Mouse (Mus musculus) heart, embryonic 14.5 days (tissue): ENCODE measurements around the gene Wfdc3. TPM values are rescaled to one million over a fixed set of nuclear protein-coding genes. Genes with fewer than 3 reads are reported as not detected.

ENCODE experiments used
- ATAC-seq: fragments of 200-750 bp; cut with Nextera tagmentation; 2 replicates; pipeline ENCODE4 v1.8.0; 2017; ENCODE audit warnings: low read depth, moderate TSS enrichment; ENCODE audit not compliant: insufficient number of reproducible peaks, insufficient read depth, low FRiP score
- H3K27ac ChIP-seq, 2 experiments: fragments of 200-500 bp in 1 of 2; fragments of 300-500 bp in 1 of 2; sonication (generic) in 1 of 2; replicated peaks in 1 of 2; 2 replicates each; pipeline ENCODE4 v1.5.1; 2012 to 2014; ENCODE audit warnings: low read depth in 2 of 2, low read length in 2 of 2, control low read depth in 1 of 2, mild to moderate bottlenecking in 1 of 2, mixed read lengths in 1 of 2; ENCODE audit not compliant: control insufficient read depth in 1 of 2, insufficient read depth in 1 of 2
- H3K27me3 ChIP-seq: fragments of 300-500 bp; sonication (generic); 2 replicates; pipeline ENCODE4 v1.6.1; 2014; ENCODE audit warnings: mild to moderate bottlenecking, low read length, control low read depth; ENCODE audit not compliant: control insufficient read depth, insufficient read depth
- H3K36me3 ChIP-seq: fragments of 300-500 bp; sonication (generic); 2 replicates; pipeline ENCODE4 v1.6.1; 2014; ENCODE audit warnings: mild to moderate bottlenecking, control low read depth, low read length, mixed read lengths; ENCODE audit not compliant: control insufficient read depth, insufficient read depth
- H3K4me1 ChIP-seq, 2 experiments: fragments of 200-500 bp in 1 of 2; fragments of 300-500 bp in 1 of 2; sonication (generic) in 1 of 2; 2 replicates each; pipeline ENCODE4 v1.6.1; 2012 to 2014; ENCODE audit warnings: low read length in 2 of 2, control low read depth in 1 of 2, mixed read lengths in 1 of 2; ENCODE audit not compliant: control insufficient read depth in 2 of 2, insufficient read depth in 2 of 2
- H3K4me2 ChIP-seq: fragments of 300-500 bp; sonication (generic); 2 replicates; pipeline ENCODE4 v1.6.1; 2014; ENCODE audit warnings: mild to moderate bottlenecking, low read length
- H3K4me3 ChIP-seq, 2 experiments: fragments of 200-500 bp in 1 of 2; fragments of 300-500 bp in 1 of 2; sonication (generic) in 1 of 2; 2 replicates each; pipeline ENCODE4 v1.5.1; 2012 to 2014; ENCODE audit warnings: low read length in 2 of 2, mild to moderate bottlenecking in 2 of 2, control low read depth in 1 of 2, low read depth in 1 of 2, moderate library complexity in 1 of 2; ENCODE audit not compliant: control insufficient read depth in 1 of 2, insufficient read depth in 1 of 2
- H3K9ac ChIP-seq: fragments of 300-500 bp; sonication (generic); 2 replicates; pipeline ENCODE4 v1.6.1; 2014; ENCODE audit warnings: mild to moderate bottlenecking, low read length
- H3K9me3 ChIP-seq: fragments of 300-500 bp; sonication (generic); 2 replicates; pipeline ENCODE4 v1.6.1; 2016; ENCODE audit warnings: low read length, control low read depth; ENCODE audit not compliant: control insufficient read depth
- WGBS: fragments of 180-500 bp; shearing (Covaris S2); extraction: QIAGEN DNeasy Blood & Tissue Kit; methylation state at CpG from one replicate; pipeline ENCODE4 v1.1.7; 2014; 5-methylcytosine and 5-hydroxymethylcytosine counted together
- polyA plus RNA-seq: library from polyadenylated mRNA; unstranded; fragments of >200 nt; fragmentation: Nextera tagmentation; extraction: Ambion mirVana; gene quantifications from 2 replicates; pipeline ENCODE4 v1.2.1, GENCODE M21; 2014

Gene Wfdc3
- polyA plus RNA-seq, 1 experiment from 2014 or later, result 0.51 TPM

- Histone ChIP-seq H3K27ac (no peak overlapping the region), H3K9ac (no peak overlapping the region), H3K9me3 (no peaks in the 10 kb centered on the region), H3K4me1 (peaks cover 3 to 9% of the 10 kb centered on the region in 2 experiments), H3K4me3 (no peak overlapping the region), H3K4me2 (no peak overlapping the region), H3K36me3 (no peaks in the 10 kb centered on the region), H3K27me3 (0 out of 2 replicates have a peak, but pooled peaks cover under 1% of the 10 kb centered on the region)
- ATAC-seq, result no peak
- 61% methylated on average over 4 of the region's 4 CpGs for WGBS
Measured at GRCm38 (mm10) chr2:164781876-164782275, 36.1 kb upstream of the Wfdc3 start.

- no peaks in the 10 kb centered on the region for H3K9me3 ChIP-seq
- WGBS, result 62% methylated on average over 8 of the region's 8 CpGs
- H3K4me1 ChIP-seq, result peaks cover 0 to 2% of the 10 kb centered on the region in 2 experiments; a peak in 3 of 4 replicates
- no peak within 1 kb of the TSS for H3K4me2 ChIP-seq
- no peak within 1 kb of the TSS for H3K9ac ChIP-seq
- 0 out of 2 replicates have a peak, but pooled peaks cover 5% of the 10 kb centered on the region for H3K27me3 ChIP-seq
- no peak within 1 kb of the TSS for H3K4me3 ChIP-seq
- no peak within 1 kb of the TSS for H3K27ac ChIP-seq
- ATAC-seq, result no peak
- H3K36me3 ChIP-seq, result no peaks in the 10 kb centered on the region
Measured at GRCm38 (mm10) chr2:164779481-164780086, 33.9 kb upstream of the Wfdc3 start, which contains the start of gene Tnnc2. Tnnc2 (minus strand) TSS chr2:164779967.

GRCm38 (mm10) chr2:164778809-164779208 lies 33.1 kb upstream of the Wfdc3 start:
- Histone ChIP-seq H3K27me3 (0 out of 2 replicates have a peak, but pooled peaks cover 5% of the 10 kb centered on the region), H3K36me3 (0 out of 2 replicates have a peak, but pooled peaks cover 2% of the 10 kb centered on the region), H3K27ac (no peak overlapping the region), H3K4me1 (no peaks in the 10 kb centered on the region; a peak in 1 of 4 replicates), H3K4me2 (no peak overlapping the region), H3K9ac (no peak overlapping the region), H3K9me3 (no peaks in the 10 kb centered on the region), H3K4me3 (no peak overlapping the region)
- no peak for ATAC-seq
- WGBS, result 62% methylated on average over 7 of the region's 7 CpGs

GRCm38 (mm10) chr2:164778015-164778287 lies 32.2 kb upstream of the Wfdc3 start:
- H3K4me2 ChIP-seq, result no peak overlapping the region
- 0 out of 2 replicates have a peak, but pooled peaks cover 5% of the 10 kb centered on the region for H3K27me3 ChIP-seq
- no peak for ATAC-seq
- no peak overlapping the region for H3K4me3 ChIP-seq
- H3K9ac ChIP-seq, result no peak overlapping the region
- WGBS, result 90% methylated on average over 11 of the region's 11 CpGs
- H3K27ac ChIP-seq, result no peak overlapping the region
- H3K4me1 ChIP-seq, result no peaks in the 10 kb centered on the region; a peak in 1 of 4 replicates
- no peaks in the 10 kb centered on the region for H3K9me3 ChIP-seq
- H3K36me3 ChIP-seq, result peaks cover 9% of the 10 kb centered on the region

- no peak for ATAC-seq
- Histone ChIP-seq H3K36me3 (peaks cover 15% of the 10 kb centered on the region), H3K9ac (no peak overlapping the region), H3K27me3 (0 out of 2 replicates have a peak, but pooled peaks cover 5% of the 10 kb centered on the region), H3K4me2 (no peak overlapping the region), H3K27ac (no peak overlapping the region), H3K4me3 (no peak overlapping the region), H3K9me3 (no peaks in the 10 kb centered on the region), H3K4me1 (no peaks in the 10 kb centered on the region; a peak in 1 of 4 replicates)
- 78% methylated on average over 30 of the region's 30 CpGs for WGBS
Measured at GRCm38 (mm10) chr2:164777246-164778014, 31.7 kb upstream of the Wfdc3 start.

GRCm38 (mm10) chr2:164776801-164777200 lies 31.1 kb upstream of the Wfdc3 start:
- Histone ChIP-seq H3K27me3 (0 out of 2 replicates have a peak, but pooled peaks cover 5% of the 10 kb centered on the region), H3K9me3 (no peaks in the 10 kb centered on the region), H3K36me3 (peaks cover 21% of the 10 kb centered on the region), H3K4me1 (peaks cover 5 to 6% of the 10 kb centered on the region in 2 experiments; a peak in 3 of 4 replicates), H3K4me2 (no peak overlapping the region), H3K4me3 (no peak overlapping the region), H3K9ac (no peak overlapping the region), H3K27ac (no peak overlapping the region)
- WGBS, result 55% methylated on average over 17 of the region's 17 CpGs
- ATAC-seq, result no peak

- Histone ChIP-seq H3K9ac (no peak overlapping the region), H3K36me3 (peaks cover 27% of the 10 kb centered on the region), H3K4me1 (peaks cover 11 to 12% of the 10 kb centered on the region in 2 experiments), H3K9me3 (no peaks in the 10 kb centered on the region), H3K4me2 (no peak overlapping the region), H3K27ac (no peak overlapping the region), H3K27me3 (0 out of 2 replicates have a peak, but pooled peaks cover 5% of the 10 kb centered on the region), H3K4me3 (no peak overlapping the region)
- no peak for ATAC-seq
- WGBS, result 73% methylated on average over 6 of the region's 6 CpGs
Measured at GRCm38 (mm10) chr2:164776130-164776529, 30.4 kb upstream of the Wfdc3 start.
